Mouse (Mus musculus) heart, postnatal 0 days (tissue): ENCODE measurements around the gene Dedd. TPM values are rescaled to one million over a fixed set of nuclear protein-coding genes. Genes with fewer than 3 reads are reported as not detected.
A peak's percentile ranks its signal among the peaks of the same experiment; 100 is the strongest.

Experiments
- ATAC-seq: fragments of 200-750 bp; cut with Nextera tagmentation; 2 replicates; pipeline ENCODE4 v1.8.0; 2017; ENCODE audit warnings: low read depth, moderate number of reproducible peaks, moderate library complexity; ENCODE audit not compliant: insufficient read depth
- DNase-seq: peaks from one replicate; pipeline ENCODE4 v3.0.0-alpha.2; 2016; ENCODE audit warnings: low spot score
- H3K27ac ChIP-seq: fragments of 300-500 bp; sonication (generic); 2 replicates; pipeline ENCODE4 v1.5.1; 2014; ENCODE audit warnings: low read depth, mild to moderate bottlenecking
- H3K27me3 ChIP-seq: fragments of 300-500 bp; sonication (generic); 2 replicates; pipeline ENCODE4 v1.6.1; 2014; ENCODE audit warnings: low read length, mixed read lengths; ENCODE audit not compliant: control insufficient read depth, insufficient read depth
- H3K36me3 ChIP-seq: fragments of 300-500 bp; sonication (generic); replicated peaks from 2 replicates; pipeline ENCODE4 v1.6.1; 2014; ENCODE audit warnings: low read length, mixed read lengths; ENCODE audit not compliant: control insufficient read depth, insufficient read depth
- H3K4me1 ChIP-seq: fragments of 300-500 bp; sonication (generic); 2 replicates; pipeline ENCODE4 v1.6.1; 2014; ENCODE audit warnings: antibody characterized with exemption; ENCODE audit not compliant: control insufficient read depth, insufficient read depth
- H3K4me2 ChIP-seq: fragments of 300-500 bp; sonication (generic); 2 replicates; pipeline ENCODE4 v1.6.1; 2014; ENCODE audit warnings: low read depth, mild to moderate bottlenecking, low read length, moderate library complexity
- H3K4me3 ChIP-seq: fragments of 300-500 bp; sonication (generic); 2 replicates; pipeline ENCODE4 v1.5.1; 2014; ENCODE audit warnings: low read depth, low read length
- H3K9ac ChIP-seq: fragments of 300-500 bp; sonication (generic); replicated peaks from 2 replicates; pipeline ENCODE4 v1.6.1; 2014; ENCODE audit warnings: low read depth, low read length, mixed read lengths
- H3K9me3 ChIP-seq: fragments of 300-500 bp; sonication (generic); replicated peaks from 2 replicates; pipeline ENCODE4 v1.6.1; 2016; ENCODE audit warnings: low read length; ENCODE audit not compliant: control insufficient read depth
- CTCF ChIP-seq: IDR thresholded peaks from 2 replicates; pipeline ENCODE4 v1.5.1; 2016; ENCODE audit warnings: antibody characterized with exemption, control low read depth, low read depth
- EP300 ChIP-seq: IDR thresholded peaks from 2 replicates; pipeline ENCODE4 v1.6.1; 2016; ENCODE audit warnings: antibody characterized with exemption, low read depth
- WGBS: fragments of 180-500 bp; shearing (Covaris S2); extraction: QIAGEN DNeasy Blood & Tissue Kit; methylation state at CpG from one replicate; pipeline ENCODE4 v1.1.7; 2014; 5-methylcytosine and 5-hydroxymethylcytosine counted together
- polyA plus RNA-seq: library from polyadenylated mRNA; unstranded; fragments of >200 nt; fragmentation: Nextera tagmentation; extraction: Ambion mirVana; gene quantifications from 2 replicates; pipeline ENCODE4 v1.2.1, GENCODE M21; 2015
- total RNA-seq: library from RNA; depleted of rRNA; stranded (reverse); fragments of >200 nt; gene quantifications from 2 replicates; pipeline ENCODE4 v1.2.3, GENCODE M21; 2014; ENCODE audit warnings: low replicate concordance

The Dedd gene
- total and polyA plus RNA-seq, 2 experiments from 2014 or later: 20.8 to 30.0 TPM

DNA sequence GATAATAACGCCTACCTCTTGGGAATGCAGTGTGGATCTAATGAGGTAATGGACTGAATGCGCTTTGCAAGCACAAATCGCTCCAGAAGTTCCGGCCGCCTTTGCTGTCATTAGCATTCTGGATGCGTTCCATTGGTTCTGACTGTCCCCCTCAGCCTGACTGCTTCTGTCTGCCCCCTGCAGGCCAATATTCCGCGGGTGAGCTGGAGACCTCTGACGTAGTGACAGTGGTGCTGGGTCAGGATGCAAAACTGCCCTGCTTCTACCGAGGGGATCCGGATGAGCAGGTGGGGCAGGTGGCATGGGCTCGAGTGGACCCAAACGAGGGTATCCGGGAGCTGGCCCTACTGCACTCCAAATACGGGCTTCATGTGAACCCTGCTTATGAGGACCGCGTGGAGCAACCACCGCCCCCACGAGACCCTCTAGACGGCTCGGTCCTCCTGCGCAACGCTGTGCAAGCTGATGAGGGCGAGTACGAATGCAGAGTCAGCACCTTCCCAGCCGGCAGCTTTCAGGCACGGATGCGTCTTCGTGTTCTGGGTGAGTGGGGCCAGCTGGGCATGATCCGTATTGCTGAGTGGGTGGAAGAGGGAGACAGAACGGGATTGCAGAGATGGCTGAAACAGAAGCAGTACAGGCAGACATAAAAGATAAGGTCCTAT, 51.1 kb downstream of the Dedd start:
- no peak overlapping the region for H3K27ac ChIP-seq
- peaks cover 3% of the 10 kb centered on the region; the same call in 1 of the 2 replicates for H3K4me1 ChIP-seq
- peak; percentile 69 for DNase-seq
- no peak overlapping the region for H3K9ac ChIP-seq
- WGBS: 6% methylated on average over 31 of the region's 31 CpGs
- ATAC-seq: peak; percentile 73
- H3K4me3 ChIP-seq: peak overlapping the region; percentile 15
- H3K4me2 ChIP-seq: peak overlapping the region; percentile 44
- no peaks in the 10 kb centered on the region for H3K36me3 ChIP-seq
- TF ChIP-seq EP300: no peak
- TF ChIP-seq CTCF: peak; percentile 76
- H3K27me3 ChIP-seq: 0 out of 2 replicates have a peak, but pooled peaks cover 6% of the 10 kb centered on the region
- H3K9me3 ChIP-seq: no peaks in the 10 kb centered on the region

DNA sequence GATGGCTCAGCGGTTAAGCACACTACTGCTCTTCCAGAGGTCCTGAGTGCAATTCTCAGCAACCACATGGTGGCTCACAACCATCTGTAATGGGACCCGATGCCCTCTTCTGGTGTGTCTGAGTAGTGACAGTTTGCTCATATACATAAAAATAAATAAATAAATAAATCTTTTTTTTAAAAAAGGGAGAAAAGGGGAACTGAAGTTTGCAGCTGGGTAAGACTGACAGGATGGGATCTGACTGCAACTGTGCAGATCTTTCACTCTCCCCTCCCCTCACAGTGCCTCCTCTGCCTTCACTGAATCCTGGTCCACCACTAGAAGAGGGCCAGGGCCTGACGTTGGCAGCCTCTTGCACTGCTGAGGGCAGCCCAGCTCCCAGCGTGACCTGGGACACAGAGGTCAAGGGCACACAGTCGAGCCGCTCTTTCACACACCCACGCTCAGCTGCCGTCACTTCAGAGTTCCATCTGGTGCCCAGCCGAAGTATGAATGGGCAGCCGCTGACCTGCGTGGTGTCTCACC, 53.2 kb downstream of the Dedd start:
- WGBS: 75% methylated on average over 11 of the region's 11 CpGs
- ATAC-seq: no peak
- Histone ChIP-seq H3K9me3 (no peaks in the 10 kb centered on the region), H3K9ac (no peak overlapping the region), H3K4me2 (no peak overlapping the region), H3K36me3 (no peaks in the 10 kb centered on the region), H3K4me3 (no peak overlapping the region), H3K27ac (no peak overlapping the region), H3K4me1 (peaks cover 3% of the 10 kb centered on the region; the same call in 1 of the 2 replicates), H3K27me3 (0 out of 2 replicates have a peak, but pooled peaks cover 6% of the 10 kb centered on the region)
- TF ChIP-seq CTCF: no peak
- no peak for TF ChIP-seq EP300
- DNase-seq: no peak

DNA sequence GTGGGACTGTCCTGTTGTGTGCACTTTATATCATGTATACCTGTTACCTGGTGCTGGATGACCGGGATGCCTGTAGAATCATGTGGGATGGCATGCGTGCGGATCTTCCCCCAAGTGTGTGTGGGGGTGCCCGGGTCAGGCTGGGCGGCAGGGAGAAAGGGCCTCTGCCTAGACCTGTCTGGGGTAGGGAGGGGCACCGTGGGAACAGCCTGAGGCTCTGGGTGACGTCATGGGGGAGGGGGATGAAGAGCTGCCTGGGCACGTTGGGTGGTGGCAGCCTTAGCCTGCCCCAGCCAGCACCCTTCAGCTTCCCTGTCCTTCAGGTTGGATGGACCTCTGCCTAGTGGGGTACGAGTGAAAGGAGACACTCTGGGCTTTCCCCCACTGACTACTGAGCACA, 55.4 kb downstream of the Dedd start:
- whole genome bisulfite sequencing: 56% methylated on average over 9 of the region's 9 CpGs
- DNase-seq (no peak), ATAC-seq (no peak)
- Histone ChIP-seq H3K9ac (no peak overlapping the region), H3K27me3 (0 out of 2 replicates have a peak, but pooled peaks cover 6% of the 10 kb centered on the region), H3K4me1 (peaks cover 3% of the 10 kb centered on the region; the same call in 1 of the 2 replicates), H3K27ac (no peak overlapping the region), H3K4me3 (no peak overlapping the region), H3K9me3 (no peaks in the 10 kb centered on the region), H3K4me2 (no peak overlapping the region), H3K36me3 (no peaks in the 10 kb centered on the region)
- no peak for TF ChIP-seq EP300
- no peak for TF ChIP-seq CTCF

DNA sequence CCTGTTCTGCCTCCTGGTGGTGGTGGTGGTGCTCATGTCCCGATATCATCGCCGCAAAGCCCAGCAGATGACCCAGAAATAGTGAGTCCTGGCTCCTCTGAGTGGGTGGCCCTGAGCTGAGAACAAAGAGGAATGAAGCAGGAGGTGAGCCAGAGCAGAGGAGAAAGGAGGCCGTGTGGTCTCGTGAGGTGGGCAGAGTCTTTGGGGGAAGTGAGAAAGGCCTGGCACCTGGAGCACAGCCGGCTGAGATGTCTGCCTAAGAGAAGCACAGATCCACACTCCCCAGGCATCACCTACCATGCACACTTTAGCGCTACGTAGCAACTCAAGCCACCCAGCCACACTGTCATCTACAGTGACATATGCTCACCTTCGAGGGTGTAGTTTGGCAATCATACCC, 56.2 kb downstream of the Dedd start:
- ATAC-seq (no peak), DNase-seq (no peak)
- no peak overlapping the region for H3K4me3 ChIP-seq
- no peaks in the 10 kb centered on the region for H3K36me3 ChIP-seq
- TF ChIP-seq CTCF (peak; percentile 26; the same call in 1 of the 2 replicates), EP300 (no peak)
- 59% methylated on average over 9 of the region's 9 CpGs for WGBS
- no peak overlapping the region for H3K9ac ChIP-seq
- H3K27me3 ChIP-seq: 0 out of 2 replicates have a peak, but pooled peaks cover 4% of the 10 kb centered on the region
- no peaks in the 10 kb centered on the region for H3K9me3 ChIP-seq
- H3K4me1 ChIP-seq: peaks cover 2% of the 10 kb centered on the region; the same call in 1 of the 2 replicates
- H3K4me2 ChIP-seq: no peak overlapping the region
- H3K27ac ChIP-seq: no peak overlapping the region

DNA sequence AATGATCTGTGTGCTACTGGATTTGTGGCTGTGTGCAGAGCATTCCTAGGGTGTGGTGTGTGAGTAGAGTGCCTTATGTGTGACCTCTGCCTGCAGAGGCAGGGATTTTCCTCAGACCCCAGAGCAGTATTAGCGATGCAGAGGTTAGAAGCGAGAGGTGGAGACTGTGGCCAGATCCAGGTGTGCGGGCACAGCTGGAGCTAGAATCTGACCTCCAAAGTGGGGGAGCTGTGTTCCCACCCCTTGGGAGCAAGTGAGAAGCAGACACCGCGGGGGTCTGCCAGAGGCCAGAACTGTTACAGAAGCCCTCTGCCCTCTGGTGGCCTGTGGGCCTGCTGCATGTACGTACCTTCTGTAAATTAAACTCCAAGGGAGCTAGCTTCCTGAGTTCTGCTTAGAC, 58.2 kb downstream of the Dedd start:
- peak; percentile 61; the same call in 1 of the 2 replicates for ATAC-seq
- DNase-seq: peak; percentile 29
- H3K9ac ChIP-seq: no peak overlapping the region
- no peak overlapping the region for H3K27ac ChIP-seq
- no peak overlapping the region for H3K4me3 ChIP-seq
- H3K4me1 ChIP-seq: no peaks in the 10 kb centered on the region
- H3K4me2 ChIP-seq: peak overlapping the region; percentile 31
- H3K27me3 ChIP-seq: 0 out of 2 replicates have a peak, but pooled peaks cover 2% of the 10 kb centered on the region
- WGBS: 22% methylated on average over 6 of the region's 6 CpGs
- H3K9me3 ChIP-seq: no peaks in the 10 kb centered on the region
- peak; percentile 54 for TF ChIP-seq CTCF
- TF ChIP-seq EP300: no peak
- H3K36me3 ChIP-seq: no peaks in the 10 kb centered on the region
